Mouse (Mus musculus) kidney, embryonic 14.5 days (tissue): Measurements from ENCODE around the gene Tnks1bp1. TPM values are rescaled to one million over a fixed set of nuclear protein-coding genes. Genes with fewer than 3 reads are reported as not detected.

Source experiments
- ATAC-seq: fragments of 200-750 bp; cut with Nextera tagmentation; 2 replicates; pipeline ENCODE4 v1.8.0; 2017; ENCODE audit warnings: moderate number of reproducible peaks, mild to moderate bottlenecking, moderate TSS enrichment, moderate library complexity; ENCODE audit not compliant: low FRiP score, low TSS enrichment
- H3K27ac ChIP-seq: fragments of 300-500 bp; sonication (generic); 2 replicates; pipeline ENCODE4 v1.5.1; 2014; ENCODE audit warnings: low read depth, mild to moderate bottlenecking, low read length, moderate library complexity, mixed read lengths
- H3K27me3 ChIP-seq: fragments of 300-500 bp; sonication (generic); 2 replicates; pipeline ENCODE4 v1.6.1; 2014; ENCODE audit warnings: mild to moderate bottlenecking, low read length; ENCODE audit not compliant: control insufficient read depth, insufficient read depth
- H3K36me3 ChIP-seq: fragments of 300-500 bp; sonication (generic); 2 replicates; pipeline ENCODE4 v1.6.1; 2014; ENCODE audit warnings: low read length, mixed read lengths; ENCODE audit not compliant: control insufficient read depth, insufficient read depth
- H3K4me1 ChIP-seq: fragments of 300-500 bp; sonication (generic); 2 replicates; pipeline ENCODE4 v1.6.1; 2014; ENCODE audit warnings: low read length, mixed read lengths; ENCODE audit not compliant: control insufficient read depth, insufficient read depth
- H3K4me2 ChIP-seq: fragments of 300-500 bp; sonication (generic); replicated peaks from 2 replicates; pipeline ENCODE4 v1.6.1; 2014; ENCODE audit warnings: low read depth, mild to moderate bottlenecking, low read length
- H3K4me3 ChIP-seq: fragments of 300-500 bp; sonication (generic); 2 replicates; pipeline ENCODE4 v1.5.1; 2014; ENCODE audit warnings: mild to moderate bottlenecking, low read length
- H3K9ac ChIP-seq: fragments of 300-500 bp; sonication (generic); 2 replicates; pipeline ENCODE4 v1.6.1; 2014; ENCODE audit warnings: low read depth, mild to moderate bottlenecking, low read length, moderate library complexity
- H3K9me3 ChIP-seq: fragments of 300-500 bp; sonication (generic); 2 replicates; pipeline ENCODE4 v1.6.1; 2016; ENCODE audit warnings: low read length; ENCODE audit not compliant: control insufficient read depth
- WGBS: fragments of 180-500 bp; shearing (Covaris S2); extraction: QIAGEN DNeasy Blood & Tissue Kit; methylation state at CpG from one replicate; pipeline ENCODE4 v1.1.7; 2014; 5-methylcytosine and 5-hydroxymethylcytosine counted together
- polyA plus RNA-seq: library from polyadenylated mRNA; unstranded; fragments of >200 nt; fragmentation: Nextera tagmentation; extraction: Ambion mirVana; gene quantifications from 2 replicates; pipeline ENCODE4 v1.2.1, GENCODE M21; 2014

Tnks1bp1 gene
- polyA plus RNA-seq, 1 experiment from 2014 or later = 8.1 TPM

DNA sequence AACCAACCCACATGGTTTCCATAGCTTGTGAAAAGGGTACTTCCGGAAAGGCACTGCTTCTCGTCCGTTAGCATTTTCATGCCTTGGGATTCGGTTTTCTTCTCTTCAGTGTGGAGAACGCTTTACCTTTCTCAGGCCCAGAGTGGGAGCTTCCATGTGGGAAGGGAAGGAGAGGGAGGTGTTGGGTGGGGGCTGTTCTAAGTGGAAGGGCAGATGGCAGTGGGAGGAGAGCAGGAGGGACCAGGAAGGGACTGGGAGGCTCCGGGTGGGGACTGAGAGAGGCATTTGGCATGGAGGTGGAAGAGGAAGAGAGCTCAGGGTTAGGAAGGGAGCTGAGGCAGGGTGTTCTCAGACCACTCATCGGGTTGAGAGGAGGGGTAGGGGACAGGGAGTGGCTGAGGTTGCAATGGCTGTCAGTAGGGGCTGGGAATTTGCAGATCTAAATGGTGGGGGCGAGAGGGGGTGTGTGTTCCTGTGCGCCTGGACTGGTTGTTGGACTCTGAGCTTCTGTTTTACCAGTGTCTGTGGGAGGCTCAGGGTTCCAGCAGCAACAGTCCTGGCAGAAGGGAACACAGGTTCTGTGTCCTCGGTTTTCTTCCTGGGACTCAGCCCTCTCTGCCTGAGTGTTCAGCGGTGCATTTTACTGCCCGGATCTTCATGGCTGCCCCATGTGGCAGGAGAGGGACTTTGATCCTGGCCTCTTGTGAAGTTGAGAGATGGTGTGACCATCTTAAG, 17.5 kb downstream of the Tnks1bp1 start:
- H3K27me3 ChIP-seq = no peaks in the 10 kb centered on the region
- H3K4me2 ChIP-seq = no peak overlapping the region
- peaks cover 11% of the 10 kb centered on the region for H3K4me1 ChIP-seq
- no peak overlapping the region for H3K9ac ChIP-seq
- H3K27ac ChIP-seq = no peak overlapping the region
- peaks cover 21% of the 10 kb centered on the region for H3K36me3 ChIP-seq
- no peaks in the 10 kb centered on the region for H3K9me3 ChIP-seq
- no peak overlapping the region for H3K4me3 ChIP-seq
- 68% methylated on average over 12 of the region's 12 CpGs for WGBS
- no peak for ATAC-seq

DNA sequence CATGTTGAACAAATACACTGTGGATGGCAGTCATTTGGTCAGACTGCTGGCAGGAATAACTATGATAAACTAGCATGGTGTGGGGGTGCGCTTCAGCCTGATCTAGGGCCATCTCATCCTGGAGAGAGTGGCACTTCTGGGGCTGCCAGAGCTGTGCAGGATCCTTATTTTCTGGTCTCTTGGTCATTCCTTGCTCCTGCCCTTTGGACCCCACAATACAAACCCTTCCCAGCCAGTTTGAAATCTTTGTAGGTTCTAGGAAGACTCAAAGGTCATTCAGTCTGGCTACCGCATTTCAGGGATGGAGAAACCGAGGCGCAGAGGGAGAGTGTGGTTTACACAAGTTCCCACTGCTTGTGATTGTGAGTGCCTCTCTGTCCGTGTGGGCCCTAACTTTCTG, 19.1 kb downstream of the Tnks1bp1 start:
- Histone ChIP-seq H3K4me3 (no peak overlapping the region), H3K9me3 (no peaks in the 10 kb centered on the region), H3K4me2 (no peak overlapping the region), H3K36me3 (peaks cover 31% of the 10 kb centered on the region), H3K4me1 (no peaks in the 10 kb centered on the region), H3K9ac (no peak overlapping the region), H3K27me3 (no peaks in the 10 kb centered on the region), H3K27ac (no peak overlapping the region)
- WGBS = 91% methylated on average over 5 of the region's 5 CpGs
- ATAC-seq = no peak

GRCm38 (mm10) chr2:85067903-85068625, 20.2 kb downstream of the Tnks1bp1 start:
- Histone ChIP-seq H3K4me2 (no peak overlapping the region), H3K9me3 (no peaks in the 10 kb centered on the region), H3K36me3 (peaks cover 27% of the 10 kb centered on the region), H3K4me1 (no peaks in the 10 kb centered on the region), H3K9ac (no peak overlapping the region), H3K27ac (no peak overlapping the region), H3K27me3 (no peaks in the 10 kb centered on the region), H3K4me3 (no peak overlapping the region)
- no peak for ATAC-seq
- 80% methylated on average over 10 of the region's 10 CpGs for WGBS

DNA sequence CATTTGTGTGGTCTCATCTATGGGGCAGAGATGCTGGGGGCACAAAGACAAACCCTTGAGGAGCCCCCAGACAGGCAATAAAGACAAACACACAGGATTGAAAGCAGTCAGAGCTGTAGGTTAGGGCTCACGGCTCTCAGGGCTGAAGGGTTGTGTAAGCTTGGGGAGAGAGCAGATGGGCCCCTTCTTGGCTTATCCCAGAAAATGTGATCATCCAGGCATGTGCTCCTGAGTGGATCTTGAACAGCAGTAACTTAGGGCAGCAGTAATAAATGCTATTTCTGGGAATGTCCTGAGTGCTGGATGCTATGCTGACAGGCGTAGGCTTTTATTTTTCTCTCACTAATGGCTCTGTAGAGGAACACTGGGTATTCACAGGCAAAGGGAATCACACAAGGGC, 20.8 kb downstream of the Tnks1bp1 start:
- H3K9me3 ChIP-seq = no peaks in the 10 kb centered on the region
- 72% methylated on average over 2 of the region's 2 CpGs for WGBS
- H3K27ac ChIP-seq = no peak overlapping the region
- no peak overlapping the region for H3K4me3 ChIP-seq
- no peak overlapping the region for H3K4me2 ChIP-seq
- H3K36me3 ChIP-seq = peaks cover 26% of the 10 kb centered on the region
- H3K27me3 ChIP-seq = no peaks in the 10 kb centered on the region
- no peaks in the 10 kb centered on the region for H3K4me1 ChIP-seq
- ATAC-seq = no peak
- H3K9ac ChIP-seq = no peak overlapping the region

GRCm38 (mm10) chr2:85070086-85070485, 22.3 kb downstream of the Tnks1bp1 start:
- H3K4me3 ChIP-seq = no peak overlapping the region
- ATAC-seq = no peak
- H3K9ac ChIP-seq = no peak overlapping the region
- peaks cover 22% of the 10 kb centered on the region; the same call in 1 of the 2 replicates for H3K36me3 ChIP-seq
- no peaks in the 10 kb centered on the region for H3K4me1 ChIP-seq
- H3K4me2 ChIP-seq = no peak overlapping the region
- H3K9me3 ChIP-seq = no peaks in the 10 kb centered on the region
- no peak overlapping the region for H3K27ac ChIP-seq
- no peaks in the 10 kb centered on the region for H3K27me3 ChIP-seq
- WGBS = 54% methylated on average over 15 of the region's 15 CpGs

DNA sequence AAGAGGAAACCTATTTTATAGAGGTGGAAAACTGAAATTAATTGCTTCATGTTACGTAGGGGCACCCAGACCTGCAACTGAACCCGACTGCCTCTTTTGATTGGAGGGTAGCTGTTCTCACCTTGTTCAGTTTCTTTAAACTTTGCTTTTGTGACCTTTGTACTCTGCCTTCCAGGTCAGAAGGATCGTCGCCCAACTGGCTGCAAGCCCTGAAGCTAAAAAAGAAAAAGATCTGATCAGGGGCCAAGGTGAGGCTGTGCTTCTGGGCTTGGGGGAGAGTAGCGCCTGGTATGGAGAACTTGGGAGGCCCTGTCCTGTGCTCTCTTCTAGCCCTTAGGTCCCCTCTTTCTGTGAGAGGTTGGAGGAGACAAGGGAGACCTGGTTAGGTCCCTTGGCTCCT, 24.1 kb downstream of the Tnks1bp1 start:
- Histone ChIP-seq H3K4me2 (no peak overlapping the region), H3K9me3 (no peaks in the 10 kb centered on the region), H3K9ac (no peak overlapping the region), H3K27me3 (no peaks in the 10 kb centered on the region), H3K4me3 (no peak overlapping the region), H3K27ac (no peak overlapping the region), H3K4me1 (no peaks in the 10 kb centered on the region), H3K36me3 (peaks cover 22% of the 10 kb centered on the region; the same call in 1 of the 2 replicates)
- WGBS = 69% methylated on average over 5 of the region's 5 CpGs
- ATAC-seq = no peak

DNA sequence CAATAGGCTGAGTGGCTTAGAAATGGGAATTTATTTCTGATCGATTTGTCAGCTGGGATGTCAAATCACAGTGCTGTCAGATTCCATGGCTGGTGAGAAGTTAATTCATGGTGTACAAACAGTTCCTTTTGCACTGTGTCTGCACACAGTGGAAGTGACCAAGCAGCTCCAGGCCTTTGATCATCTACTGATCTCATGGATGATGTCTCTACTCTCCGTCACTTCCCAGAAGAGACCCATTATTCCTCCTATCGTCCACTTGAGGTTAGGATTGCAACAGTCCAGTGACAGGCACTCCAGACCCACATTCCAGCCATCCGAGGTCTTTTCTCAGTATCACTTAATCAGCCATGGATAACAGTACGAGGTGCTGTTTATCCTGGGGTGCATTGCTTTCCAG, 25.9 kb downstream of the Tnks1bp1 start:
- H3K9ac ChIP-seq = no peak overlapping the region
- WGBS = 89% methylated on average over 5 of the region's 5 CpGs
- H3K36me3 ChIP-seq = peaks cover 22% of the 10 kb centered on the region; the same call in 1 of the 2 replicates
- no peaks in the 10 kb centered on the region for H3K4me1 ChIP-seq
- no peak overlapping the region for H3K4me2 ChIP-seq
- no peaks in the 10 kb centered on the region for H3K9me3 ChIP-seq
- no peaks in the 10 kb centered on the region for H3K27me3 ChIP-seq
- no peak for ATAC-seq
- H3K4me3 ChIP-seq = no peak overlapping the region
- H3K27ac ChIP-seq = no peak overlapping the region

DNA sequence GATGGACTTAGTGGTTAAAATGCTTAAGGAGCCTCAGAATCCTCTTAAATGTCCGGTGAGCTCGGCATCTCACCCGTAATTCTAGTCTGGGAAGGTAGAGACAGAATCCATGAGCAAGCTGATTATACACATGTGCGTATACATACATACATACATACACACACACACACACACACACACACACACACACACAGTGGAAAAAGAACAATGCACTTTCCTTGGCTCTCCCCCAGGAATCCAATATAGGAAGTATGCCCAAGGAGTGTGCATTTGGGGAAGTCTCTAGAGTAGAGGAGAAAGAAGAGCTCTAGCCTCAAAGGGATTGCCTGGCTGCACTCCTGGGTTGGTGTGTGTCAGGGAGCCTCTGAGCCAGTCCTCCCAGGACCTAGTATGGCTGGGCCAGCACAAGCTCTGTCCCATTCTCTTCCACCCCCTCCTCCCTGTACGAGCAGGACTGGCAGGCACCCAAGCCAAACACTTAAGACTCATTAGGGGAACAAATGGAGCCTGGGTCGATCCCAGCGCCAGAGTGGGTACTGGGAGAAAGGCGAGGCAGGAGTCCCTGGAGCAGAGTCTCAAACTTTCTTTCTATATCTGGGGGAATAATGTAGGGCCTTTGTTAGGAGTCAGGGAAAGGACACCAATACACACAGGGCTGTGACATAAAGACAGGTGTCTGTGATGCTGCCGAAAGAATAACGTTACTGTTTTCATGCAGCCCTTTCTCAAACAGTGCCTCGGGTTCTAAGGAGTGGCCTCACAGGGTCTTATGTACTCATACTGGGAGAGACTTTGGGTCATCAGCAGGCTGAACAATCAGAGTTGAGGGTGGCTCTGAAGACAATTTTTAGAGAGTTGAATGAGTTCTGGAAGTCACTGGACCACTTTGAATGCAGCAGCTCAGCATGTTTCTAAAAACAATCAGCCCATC, 41.2 kb downstream of the Tnks1bp1 start:
- no peaks in the 10 kb centered on the region for H3K4me1 ChIP-seq

More for the DNA sequence above, 41.2 kb downstream of the Tnks1bp1 start:
- Histone ChIP-seq H3K9ac (no peak overlapping the region), H3K27me3 (no peaks in the 10 kb centered on the region), H3K4me2 (no peak overlapping the region), H3K9me3 (no peaks in the 10 kb centered on the region), H3K27ac (no peak overlapping the region), H3K36me3 (no peaks in the 10 kb centered on the region), H3K4me3 (no peak overlapping the region)
- 61% methylated on average over 11 of the region's 11 CpGs for WGBS
- ATAC-seq = 0 out of 2 replicates have a peak, but pooled peaks have one; percentile 55
